In genomic region chr4:45790018-45790417, GRCm38 (mm10) we compare ENCODE assay signal across 19 mouse cellular contexts. TPM values are rescaled to one million over a fixed set of nuclear protein-coding genes. Genes with fewer than 3 reads are reported as not detected.
DNase-seq lines count a peak whose midpoint lies in the region; ATAC-seq lines count a peak whose summit lies in the region.
"Had no signal": no experiment of that assay in that cellular context is flagged by ENCODE, and none has a peak within 500 bp of the region (broad histone marks: within the 10 kb centered on the region; RNA-seq: fewer than 3 reads in every experiment).

No protein-coding gene starts in this region.

- no peak for DNase-seq in heart, embryonic 10.5 days (ENCODE audit: low spot score)
- no peak for DNase-seq in heart, postnatal 25 days (ENCODE audit: low spot score)
- DNase-seq in hindbrain, embryonic 10.5 days (ENCODE audit: low spot score), result no peak
- no peak for DNase-seq in gastrocnemius, adult 18-20 months (ENCODE audit: low spot score)
- DNase-seq in spleen, adult 12 weeks (ENCODE audit: low spot score), result no peak
- DNase-seq: adrenal gland, adult 2 months; gastrocnemius, postnatal 14 days; kidney, adult 11 months; lung, adult 2 months; thymus, adult 18-20 months had no signal

- H3K9ac ChIP-seq in hindbrain, embryonic 15.5 days, result no peak overlapping the region
- H3K9ac ChIP-seq in forebrain, embryonic 15.5 days (replicated peaks), result no peak overlapping the region
- H3K9ac ChIP-seq in liver, embryonic 16.5 days (ENCODE audit: low read depth, low read length), result no peak overlapping the region

- H3K27ac ChIP-seq in heart, embryonic 10.5 days, result peak overlapping the region; percentile 50; the same call in 1 of the 2 replicates
- H3K27ac ChIP-seq in hindbrain, embryonic 15.5 days (replicated peaks), result 0 out of 2 replicates have a peak overlapping the region, but pooled peaks have one; percentile 28
- H3K27ac ChIP-seq in hindbrain, embryonic 10.5 days, result no peak overlapping the region
- peak overlapping the region; percentile 66 for H3K27ac ChIP-seq in forebrain, embryonic 15.5 days (replicated peaks)
- peak overlapping the region; percentile 40; the same call in 1 of the 2 replicates for H3K27ac ChIP-seq in liver, embryonic 16.5 days (ENCODE audit: low read length)
- H3K27ac ChIP-seq: kidney, postnatal 0 days; limb, embryonic 10.5 days; macrophage had no signal

- no peaks in the 10 kb centered on the region for H3K36me3 ChIP-seq in heart, embryonic 10.5 days
- no peaks in the 10 kb centered on the region for H3K36me3 ChIP-seq in hindbrain, embryonic 15.5 days
- H3K36me3 ChIP-seq in hindbrain, embryonic 10.5 days, result no peaks in the 10 kb centered on the region
- H3K36me3 ChIP-seq in forebrain, embryonic 15.5 days, result no peaks in the 10 kb centered on the region
- H3K36me3 ChIP-seq in liver, embryonic 16.5 days (ENCODE audit: control insufficient read depth, insufficient read depth), result no peaks in the 10 kb centered on the region
- H3K36me3 ChIP-seq: limb, embryonic 10.5 days had no signal

- H3K4me1 ChIP-seq in heart, embryonic 10.5 days, result peaks cover 46% of the 10 kb centered on the region
- H3K4me1 ChIP-seq in hindbrain, embryonic 15.5 days (replicated peaks), result peaks cover 21% of the 10 kb centered on the region; the same call in 1 of the 2 replicates
- peaks cover 40% of the 10 kb centered on the region for H3K4me1 ChIP-seq in hindbrain, embryonic 10.5 days (replicated peaks)
- peaks cover 18% of the 10 kb centered on the region for H3K4me1 ChIP-seq in forebrain, embryonic 15.5 days
- H3K4me1 ChIP-seq in liver, embryonic 16.5 days (ENCODE audit: control insufficient read depth, low read depth, low read length), result peaks cover 16% of the 10 kb centered on the region

- ATAC-seq in hindbrain, embryonic 15.5 days (ENCODE audit: low FRiP score, low read depth), result no peak
- no peak for ATAC-seq in forebrain, embryonic 15.5 days (replicated peaks)
- ATAC-seq in liver, embryonic 16.5 days (ENCODE audit: low read depth), result no peak

- H3K27me3 ChIP-seq in heart, embryonic 10.5 days (ENCODE audit: insufficient read depth, poor library complexity, severe bottlenecking), result peaks cover 57% of the 10 kb centered on the region
- no peaks in the 10 kb centered on the region for H3K27me3 ChIP-seq in hindbrain, embryonic 15.5 days
- peaks cover 14% of the 10 kb centered on the region for H3K27me3 ChIP-seq in hindbrain, embryonic 10.5 days (ENCODE audit: insufficient read depth, poor library complexity, severe bottlenecking)
- no peaks in the 10 kb centered on the region for H3K27me3 ChIP-seq in forebrain, embryonic 15.5 days
- H3K27me3 ChIP-seq in liver, embryonic 16.5 days (ENCODE audit: control insufficient read depth, insufficient read depth, low read depth, low read length), result no peaks in the 10 kb centered on the region

- no peaks in the 10 kb centered on the region for H3K9me3 ChIP-seq in heart, embryonic 10.5 days
- no peaks in the 10 kb centered on the region for H3K9me3 ChIP-seq in hindbrain, embryonic 15.5 days
- no peaks in the 10 kb centered on the region for H3K9me3 ChIP-seq in hindbrain, embryonic 10.5 days
- no peaks in the 10 kb centered on the region for H3K9me3 ChIP-seq in forebrain, embryonic 15.5 days
- no peaks in the 10 kb centered on the region for H3K9me3 ChIP-seq in liver, embryonic 16.5 days (replicated peaks; ENCODE audit: control insufficient read depth, low read length)
- H3K9me3 ChIP-seq: limb, embryonic 10.5 days had no signal

- H3K4me2 ChIP-seq in hindbrain, embryonic 15.5 days, result no peak overlapping the region
- no peak overlapping the region for H3K4me2 ChIP-seq in forebrain, embryonic 15.5 days (replicated peaks)
- no peak overlapping the region for H3K4me2 ChIP-seq in liver, embryonic 16.5 days (ENCODE audit: low read depth, low read length)
- H3K4me2 ChIP-seq: midbrain, embryonic 11.5 days had no signal

- 44% methylated on average over 2 of the region's 2 CpGs for WGBS in heart, embryonic 10.5 days
- WGBS in hindbrain, embryonic 15.5 days, result 77% methylated on average over 2 of the region's 2 CpGs
- WGBS in hindbrain, embryonic 10.5 days, result 77% methylated on average over 2 of the region's 2 CpGs
- 76% methylated on average over 2 of the region's 2 CpGs for WGBS in forebrain, embryonic 15.5 days
- 84% methylated on average over 2 of the region's 2 CpGs for WGBS in liver, embryonic 16.5 days (ENCODE audit: insufficient replicate concordance)

- intact Hi-C loops in heart, postnatal 25 days (cut with DNase I), result no loop called here

- H3K4me3 ChIP-seq in heart, embryonic 10.5 days, result 0 out of 2 replicates have a peak overlapping the region, but pooled peaks have one; percentile 25
- no peak overlapping the region for H3K4me3 ChIP-seq in hindbrain, embryonic 15.5 days
- no peak overlapping the region for H3K4me3 ChIP-seq in hindbrain, embryonic 10.5 days
- H3K4me3 ChIP-seq in forebrain, embryonic 15.5 days, result no peak overlapping the region
- no peak overlapping the region for H3K4me3 ChIP-seq in liver, embryonic 16.5 days (ENCODE audit: low read depth, low read length)
- H3K4me3 ChIP-seq: limb, embryonic 10.5 days had no signal

RNA-seq across cellular contexts. Expression of gene Aldh1b1, which starts 8.8 kb away (rescaled TPM):
- 46.1 and 80.9 TPM in 2 replicates for polyA plus RNA-seq in heart, embryonic 10.5 days (2016; fragmentation: Nextera tagmentation; extraction: Ambion mirVana)
- total RNA-seq in heart, postnatal 25 days (2021), result 10 to 100 TPM; 16.0 to 17.5 TPM
- polyA plus RNA-seq in hindbrain, embryonic 15.5 days (2015; fragmentation: Nextera tagmentation; extraction: Ambion mirVana), result 17.9 and 19.9 TPM in 2 replicates
- 7.3 and 7.4 TPM in 2 replicates for polyA plus RNA-seq in hindbrain, embryonic 10.5 days (2016; fragmentation: Nextera tagmentation; extraction: Ambion mirVana)
- polyA plus RNA-seq in forebrain, embryonic 15.5 days (2015; fragmentation: Nextera tagmentation; extraction: Ambion mirVana), result 25.7 and 27.4 TPM in 2 replicates
- 103 and 114 TPM in 2 replicates for polyA plus RNA-seq in liver, embryonic 16.5 days (2015; fragmentation: Nextera tagmentation; extraction: Ambion mirVana)
- under 1 TPM; 0.50 to 0.64 TPM for total RNA-seq in gastrocnemius, adult 18-20 months (2021)

RNA-seq across cellular contexts. Expression of gene Igfbpl1, which starts 36.7 kb away (rescaled TPM):
- 7.4 and 15.7 TPM in 2 replicates for polyA plus RNA-seq in heart, embryonic 10.5 days (2016; fragmentation: Nextera tagmentation; extraction: Ambion mirVana)
- total RNA-seq in heart, postnatal 25 days (2021), result 1 to 10 TPM in 1 of 2 experiments, under 1 TPM in 1; 0.83 to 1.6 TPM
- polyA plus RNA-seq in hindbrain, embryonic 15.5 days (2015; fragmentation: Nextera tagmentation; extraction: Ambion mirVana), result 36.3 and 59.8 TPM in 2 replicates
- polyA plus RNA-seq in hindbrain, embryonic 10.5 days (2016; fragmentation: Nextera tagmentation; extraction: Ambion mirVana), result 13.7 and 56.4 TPM in 2 replicates
- polyA plus RNA-seq in forebrain, embryonic 15.5 days (2015; fragmentation: Nextera tagmentation; extraction: Ambion mirVana), result 114 and 126 TPM in 2 replicates
- polyA plus RNA-seq in liver, embryonic 16.5 days (2015; fragmentation: Nextera tagmentation; extraction: Ambion mirVana), result not detected in 2 replicates
- total RNA-seq in gastrocnemius, adult 18-20 months (2021), result not detected
- total RNA-seq: adrenal gland, adult 2 months; gastrocnemius, postnatal 14 days; hematopoietic stem cell, adult 5-6 weeks had no signal
- polyA plus RNA-seq: adrenal gland, adult 2 months; macrophage had no signal

RNA-seq across cellular contexts. Expression of gene Stra6l, which starts 58.4 kb away (rescaled TPM):
- polyA plus RNA-seq in heart, embryonic 10.5 days (2016; fragmentation: Nextera tagmentation; extraction: Ambion mirVana), result 0.21 and 0.55 TPM in 2 replicates
- total RNA-seq in heart, postnatal 25 days (2021), result not detected
- polyA plus RNA-seq in hindbrain, embryonic 15.5 days (2015; fragmentation: Nextera tagmentation; extraction: Ambion mirVana), result 0.35 and 0.42 TPM in 2 replicates
- polyA plus RNA-seq in hindbrain, embryonic 10.5 days (2016; fragmentation: Nextera tagmentation; extraction: Ambion mirVana), result 0.29 and 0.54 TPM in 2 replicates
- polyA plus RNA-seq in forebrain, embryonic 15.5 days (2015; fragmentation: Nextera tagmentation; extraction: Ambion mirVana), result 1.5 and 1.6 TPM in 2 replicates
- polyA plus RNA-seq in liver, embryonic 16.5 days (2015; fragmentation: Nextera tagmentation; extraction: Ambion mirVana), result 8.2 and 9.4 TPM in 2 replicates
- total RNA-seq in gastrocnemius, adult 18-20 months (2021), result not detected
- total RNA-seq: gastrocnemius, postnatal 14 days; hematopoietic stem cell, adult 5-6 weeks; layer of hippocampus, adult 18-20 months had no signal
